Mouse (Mus musculus) splenic B cell, adult 2 months (primary cell): ENCODE data around the gene Bbs9.

Experiments
- DNase-seq: peaks from one replicate; pipeline ENCODE4 v3.0.0-alpha.2; 2011; ENCODE audit warnings: low read depth, low spot score
- H3K27me3 ChIP-seq: 2 replicates; pipeline ENCODE4 v1.6.1; 2012; ENCODE audit warnings: mild to moderate bottlenecking, low read length, moderate library complexity, mixed read lengths; ENCODE audit not compliant: control insufficient read depth, poor library complexity, insufficient read depth, severe bottlenecking
- H3K36me3 ChIP-seq: 2 replicates; pipeline ENCODE4 v1.6.1; 2012; ENCODE audit warnings: mild to moderate bottlenecking, low read length, moderate library complexity, mixed read lengths; ENCODE audit not compliant: control insufficient read depth, poor library complexity, insufficient read depth, severe bottlenecking

Gene Bbs9

DNA sequence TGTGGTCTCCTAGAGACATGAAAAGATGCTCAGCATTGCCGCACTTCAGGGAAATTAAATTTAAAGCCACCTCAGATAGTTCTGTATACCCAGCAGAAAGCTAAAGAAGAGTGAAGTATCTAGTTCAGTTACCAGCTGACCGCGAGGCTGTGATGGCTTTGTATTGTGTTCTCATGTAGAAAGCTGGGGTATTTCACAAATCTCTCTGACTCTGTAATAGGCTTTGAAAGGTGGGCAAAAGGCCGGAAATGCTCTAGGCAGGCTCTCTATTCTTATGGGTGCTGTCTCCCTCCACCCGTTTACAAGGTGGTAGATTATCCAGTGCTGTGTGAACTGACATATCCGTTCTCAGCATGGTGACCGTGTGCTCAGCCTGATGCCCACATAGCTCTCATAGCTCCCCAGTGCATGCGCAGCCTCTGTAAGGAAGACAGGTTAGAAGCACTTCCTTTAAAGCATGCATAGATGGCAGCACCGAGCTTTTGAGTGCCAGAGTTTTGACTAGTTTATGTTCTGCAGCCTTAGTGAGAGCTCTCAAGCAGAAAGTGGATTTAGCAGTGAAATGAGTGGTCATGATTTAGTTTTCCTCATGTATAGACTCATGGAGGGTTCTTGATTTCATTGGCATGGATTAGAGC is 57.4 kb downstream of the Bbs9 start:
- DNase-seq, result peak; percentile 45
- Histone ChIP-seq H3K27me3 (no peaks in the 10 kb centered on the region), H3K36me3 (no peaks in the 10 kb centered on the region)

DNA sequence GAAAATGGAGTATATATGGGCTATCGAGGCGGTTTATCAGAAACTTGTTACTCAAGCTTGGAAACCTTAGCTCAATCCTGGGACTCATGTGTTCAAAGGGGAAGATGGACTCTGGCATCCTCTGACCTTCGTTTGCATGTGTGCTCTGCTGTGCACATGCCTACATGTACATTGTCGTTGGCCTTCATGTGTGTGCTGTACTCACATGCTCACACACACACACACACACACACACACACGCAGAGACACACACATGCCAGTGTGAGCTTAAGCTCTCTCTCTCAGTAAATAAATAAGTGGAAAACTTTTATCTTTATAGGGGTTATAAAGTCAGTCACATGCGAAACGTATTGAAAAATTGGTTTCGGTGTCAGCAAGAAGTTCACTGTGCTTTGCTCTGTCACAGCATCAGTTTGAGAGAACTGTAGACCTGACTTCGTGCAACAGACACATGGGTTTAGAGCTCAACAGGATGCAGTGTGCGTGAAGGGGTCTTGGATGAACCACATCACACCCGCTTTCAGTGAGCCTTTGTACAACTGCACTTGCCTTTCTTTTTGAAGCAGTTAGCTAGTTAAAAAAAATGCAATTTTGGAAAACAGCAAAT is 62.4 kb downstream of the Bbs9 start:
- no peak for DNase-seq
- no peaks in the 10 kb centered on the region for H3K36me3 ChIP-seq
- no peaks in the 10 kb centered on the region for H3K27me3 ChIP-seq

DNA sequence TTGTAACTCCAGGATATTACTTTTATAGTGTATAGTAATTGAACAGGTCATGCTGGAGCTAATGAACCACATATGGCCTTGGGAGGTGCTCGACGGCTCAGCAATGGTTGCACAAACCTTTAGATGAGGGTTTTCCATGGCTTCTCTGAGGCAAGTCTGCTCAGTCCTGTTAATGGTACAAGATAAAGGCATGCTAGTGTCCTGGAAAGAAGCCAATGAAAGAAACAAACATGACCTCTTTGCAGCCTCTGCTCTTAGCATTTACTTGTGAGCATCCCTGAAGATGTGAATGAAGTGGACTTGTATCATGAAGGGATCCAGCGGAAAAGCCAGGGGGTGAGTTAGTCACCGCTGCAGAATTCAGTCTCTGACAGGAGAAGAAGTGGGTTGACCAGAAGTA is 64.0 kb downstream of the Bbs9 start:
- DNase-seq, result no peak
- no peaks in the 10 kb centered on the region for H3K27me3 ChIP-seq

GRCm38 (mm10) chr9:22541130-22541529 is 65.6 kb downstream of the Bbs9 start:
- Histone ChIP-seq H3K27me3 (no peaks in the 10 kb centered on the region), H3K36me3 (no peaks in the 10 kb centered on the region)
- DNase-seq, result no peak

More for the DNA sequence above, 64.0 kb downstream of the Bbs9 start:
- no peaks in the 10 kb centered on the region for H3K36me3 ChIP-seq

GRCm38 (mm10) chr9:22543467-22543866 is 68.0 kb downstream of the Bbs9 start:
- Histone ChIP-seq H3K27me3 (no peaks in the 10 kb centered on the region), H3K36me3 (no peaks in the 10 kb centered on the region)
- no peak for DNase-seq

- Histone ChIP-seq H3K36me3 (no peaks in the 10 kb centered on the region), H3K27me3 (no peaks in the 10 kb centered on the region)
- no peak for DNase-seq
Measured at GRCm38 (mm10) chr9:22544349-22545341, 69.1 kb downstream of the Bbs9 start.

- Histone ChIP-seq H3K27me3 (no peaks in the 10 kb centered on the region), H3K36me3 (no peaks in the 10 kb centered on the region)
- DNase-seq, result no peak
Measured at GRCm38 (mm10) chr9:22551273-22551672, 75.8 kb downstream of the Bbs9 start.

DNA sequence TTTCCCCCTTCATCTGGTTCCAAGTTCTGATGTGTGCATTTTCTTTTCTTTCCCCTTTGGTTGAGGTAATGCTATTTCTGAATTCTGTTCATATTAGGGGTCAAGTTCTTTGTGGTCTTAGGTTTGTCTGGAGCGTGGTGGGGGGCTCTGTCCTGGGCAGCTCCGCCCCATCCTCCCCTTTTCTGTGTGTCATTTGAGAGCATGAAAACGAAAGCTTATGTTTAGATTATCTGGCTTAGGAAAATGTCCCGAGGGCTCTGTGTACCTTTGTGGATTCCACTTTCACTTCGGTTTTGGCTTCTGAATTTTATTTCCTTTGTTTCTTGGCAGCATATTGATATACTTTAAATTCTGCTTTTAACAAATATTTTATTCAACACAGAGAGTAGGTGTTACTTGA is 80.6 kb downstream of the Bbs9 start:
- H3K27me3 ChIP-seq, result no peaks in the 10 kb centered on the region
- no peak for DNase-seq
- H3K36me3 ChIP-seq, result no peaks in the 10 kb centered on the region

GRCm38 (mm10) chr9:22557467-22557866 is 82.0 kb downstream of the Bbs9 start:
- H3K36me3 ChIP-seq, result no peaks in the 10 kb centered on the region
- DNase-seq, result peak; percentile 76
- H3K27me3 ChIP-seq, result no peaks in the 10 kb centered on the region

DNA sequence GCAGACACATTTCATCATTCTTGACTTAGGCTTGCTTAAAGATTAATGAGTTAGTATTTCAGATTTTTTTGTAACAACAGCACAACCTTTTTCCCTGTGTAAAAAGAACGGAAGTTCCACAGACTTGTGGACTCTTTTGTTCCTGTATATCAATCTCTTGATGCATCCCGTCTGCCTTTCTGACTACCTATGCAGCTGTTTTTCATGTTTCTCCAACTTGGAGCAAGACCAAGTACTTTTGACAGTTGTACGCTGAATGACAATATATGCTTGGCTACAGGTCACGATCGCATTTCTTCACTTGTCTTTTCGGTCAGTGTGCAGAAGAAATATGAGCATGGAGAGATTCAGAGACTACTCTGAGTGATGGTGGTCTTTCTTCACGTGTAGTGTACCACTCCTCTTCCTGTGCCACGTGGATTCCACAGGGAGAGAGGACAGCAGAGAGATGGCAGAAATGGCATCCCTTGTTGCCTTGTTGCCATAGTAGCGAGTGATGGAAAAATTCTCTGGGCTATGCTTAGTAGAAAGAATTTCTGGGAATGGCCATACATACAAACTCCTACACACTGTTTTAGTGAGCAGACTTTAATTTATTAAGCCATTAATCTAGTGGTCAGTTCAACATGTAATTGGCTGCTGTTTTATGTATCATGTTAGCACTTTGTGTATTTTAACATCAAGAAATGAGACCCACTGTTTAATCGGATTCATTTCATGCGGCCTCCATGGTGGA is 88.3 kb downstream of the Bbs9 start:
- Histone ChIP-seq H3K36me3 (no peaks in the 10 kb centered on the region), H3K27me3 (no peaks in the 10 kb centered on the region)
- no peak for DNase-seq

DNA sequence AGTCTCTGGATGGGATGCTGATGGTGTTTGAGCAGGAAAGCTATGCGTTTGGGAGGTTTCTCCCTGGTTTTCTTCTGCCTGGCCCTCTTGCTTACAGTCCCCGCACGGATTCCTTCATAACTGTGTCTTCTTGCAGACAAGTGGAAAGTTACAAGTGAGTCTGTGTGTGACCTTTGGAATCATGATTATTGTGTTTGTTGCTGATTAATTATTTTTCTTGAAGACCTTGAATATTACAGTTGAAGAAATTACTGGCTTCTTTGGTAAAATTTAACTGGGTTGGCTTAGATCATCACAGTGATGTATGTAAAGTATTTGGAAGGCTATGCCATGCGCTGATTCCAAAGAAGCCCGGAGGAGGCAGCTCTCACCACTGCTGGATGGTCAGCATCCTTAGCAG is 92.2 kb downstream of the Bbs9 start:
- DNase-seq, result no peak
- Histone ChIP-seq H3K27me3 (no peaks in the 10 kb centered on the region), H3K36me3 (no peaks in the 10 kb centered on the region)

- no peak for DNase-seq
- no peaks in the 10 kb centered on the region; the same call in 1 of the 2 replicates for H3K36me3 ChIP-seq
Measured at GRCm38 (mm10) chr9:22576426-22577139, 101.1 kb downstream of the Bbs9 start.

GRCm38 (mm10) chr9:22578266-22578665 is 102.8 kb downstream of the Bbs9 start:
- Histone ChIP-seq H3K27me3 (no peaks in the 10 kb centered on the region), H3K36me3 (no peaks in the 10 kb centered on the region; the same call in 1 of the 2 replicates)
- DNase-seq, result no peak

More at GRCm38 (mm10) chr9:22576426-22577139, 101.1 kb downstream of the Bbs9 start:
- H3K27me3 ChIP-seq, result no peaks in the 10 kb centered on the region

GRCm38 (mm10) chr9:22584221-22584620 is 108.7 kb downstream of the Bbs9 start:
- Histone ChIP-seq H3K27me3 (no peaks in the 10 kb centered on the region), H3K36me3 (no peaks in the 10 kb centered on the region)
- no peak for DNase-seq
